Mouse (Mus musculus) layer of hippocampus, postnatal 14 days (tissue): ENCODE data around the gene Ugcg. TPM values are rescaled to one million over a fixed set of nuclear protein-coding genes. Genes with fewer than 3 reads are reported as not detected.
A peak's percentile ranks its signal among the peaks of the same experiment; 100 is the strongest.

Experiments
- DNase-seq, 2 experiments: peaks; one replicate each; pipeline ENCODE4 v3.0.0; 2021 to 2022; ENCODE audit warnings: low spot score in 2 of 2, mixed read lengths in 1 of 2
- long read RNA-seq, 2 experiments: library from polyadenylated mRNA; stranded (forward); transcript quantifications; one replicate each; pipeline ENCODE4 v2.0.0; 2021
- total RNA-seq, 2 experiments: library from RNA; stranded (reverse); gene quantifications; 2 replicates each; pipeline ENCODE4 v1.2.3; 2021

The Ugcg gene
- total RNA-seq, result 10 to 100 TPM; 78.2 to 78.4 TPM
- long read RNA-seq, experiment 1, full-length matches to known transcripts, result 82 of 94 reads
- long read RNA-seq, experiment 1, partial matches to known transcripts, result 9 of 94 reads
- long read RNA-seq, experiment 1, other reads (novel, unspliced or antisense), result 3 of 94 reads
- long read RNA-seq, experiment 2, full-length matches to known transcripts, result 82 of 95 reads
- long read RNA-seq, experiment 2, partial matches to known transcripts, result 12 of 95 reads
- long read RNA-seq, experiment 2, other reads (novel, unspliced or antisense), result 1 of 95 reads

- peak; percentile 65 to 68 for DNase-seq
These were observed at the start of gene Ugcg for GRCm38 (mm10) chr4:59188802-59189545. TSS of gene Ugcg (plus strand) at chr4:59189257.

GRCm38 (mm10) chr4:59149043-59149442 is 40.0 kb upstream of the Ugcg start:
- DNase-seq, result no peak

GRCm38 (mm10) chr4:59150907-59151306 is 38.1 kb upstream of the Ugcg start:
- DNase-seq, result no peak

- DNase-seq, result no peak
These were observed 37.1 kb upstream of the Ugcg start for GRCm38 (mm10) chr4:59151953-59152352.

- DNase-seq, result no peak
These were observed 32.0 kb upstream of the Ugcg start for GRCm38 (mm10) chr4:59156897-59157592.

- no peak for DNase-seq
These were observed 31.4 kb upstream of the Ugcg start for GRCm38 (mm10) chr4:59157654-59158053.

GRCm38 (mm10) chr4:59160289-59160688 is 28.8 kb upstream of the Ugcg start:
- no peak for DNase-seq

GRCm38 (mm10) chr4:59160959-59161670 is 27.9 kb upstream of the Ugcg start:
- no peak for DNase-seq

GRCm38 (mm10) chr4:59164034-59164433 is 25.0 kb upstream of the Ugcg start:
- DNase-seq, result no peak

- no peak for DNase-seq
These were observed 21.7 kb upstream of the Ugcg start for GRCm38 (mm10) chr4:59167251-59167847.

GRCm38 (mm10) chr4:59169981-59170380 is 19.1 kb upstream of the Ugcg start:
- no peak for DNase-seq

- DNase-seq, result no peak
These were observed 16.4 kb upstream of the Ugcg start for GRCm38 (mm10) chr4:59172616-59173015.

- DNase-seq, result no peak
These were observed 15.7 kb upstream of the Ugcg start for GRCm38 (mm10) chr4:59173181-59173922.

GRCm38 (mm10) chr4:59175003-59175402 is 14.1 kb upstream of the Ugcg start:
- no peak for DNase-seq

GRCm38 (mm10) chr4:59175929-59176328 is 13.1 kb upstream of the Ugcg start:
- no peak for DNase-seq

- DNase-seq, result no peak
These were observed 11.5 kb upstream of the Ugcg start for GRCm38 (mm10) chr4:59177566-59177965.

- DNase-seq, result no peak
These were observed 7.5 kb upstream of the Ugcg start for GRCm38 (mm10) chr4:59181320-59182271.

GRCm38 (mm10) chr4:59185671-59186070 is 3.4 kb upstream of the Ugcg start:
- DNase-seq, result no peak

GRCm38 (mm10) chr4:59187289-59187688 is 1.8 kb upstream of the Ugcg start:
- DNase-seq, result peak; percentile 24 to 58
